Mouse (Mus musculus): ENCODE measurements at regions not wholly inside any gene's neighbourhood (a gene's known extent, or its start where the extent isn't known, plus 50 kb on each side); places are given as distances from the start of the nearest gene placed in this dataset.

DNA sequence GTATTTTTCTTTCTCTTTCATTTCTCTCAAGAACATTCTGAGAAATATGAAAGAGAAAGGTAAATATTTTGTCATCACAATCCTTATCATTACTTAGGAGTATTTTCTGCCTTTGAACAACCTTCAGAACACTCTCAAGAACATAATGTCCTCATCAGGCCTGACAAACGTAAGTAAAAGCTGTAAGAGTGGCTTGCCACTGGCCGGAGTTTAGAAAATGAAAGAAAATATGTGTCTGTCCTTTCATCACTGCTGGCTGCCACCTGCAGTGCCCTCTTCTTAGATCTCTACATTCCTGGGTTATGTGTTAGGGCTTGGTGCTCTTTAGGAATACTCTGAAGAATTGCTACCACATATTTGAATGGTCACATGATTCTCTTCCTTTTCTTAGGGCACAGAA is 390.2 kb downstream of the 9330182O14Rik start:
- H3K4me3 ChIP-seq (ENCODE audit: control insufficient read depth in 1 of 2, insufficient read depth in 1 of 2, low read depth in 2 of 2, low read length in 2 of 2), result no peak overlapping the region
- no peak overlapping the region for H3K9ac ChIP-seq (ENCODE audit: control insufficient read depth, low read depth, low read length, poor library complexity, severe bottlenecking)
- no peaks in the 10 kb centered on the region for H3K79me2 ChIP-seq (ENCODE audit: control insufficient read depth, insufficient read depth, low read length, poor library complexity)
- H3K36me3 ChIP-seq (ENCODE audit: control insufficient read depth in 1 of 2, insufficient read depth in 2 of 2, low read length in 2 of 2), result no peaks in the 10 kb centered on the region
- H3K9me3 ChIP-seq (replicated peaks; ENCODE audit: insufficient read depth, low read length), result no peaks in the 10 kb centered on the region
- DNase-seq (ENCODE audit: low read depth, low spot score), result no peak
- no peaks in the 10 kb centered on the region for H3K27me3 ChIP-seq (ENCODE audit: control insufficient read depth in 1 of 2, insufficient read depth in 2 of 2, low read length in 2 of 2)
- TF ChIP-seq POLR2AphosphoS2 (IDR thresholded peaks at IDR 0.05; ENCODE audit: low read length), result no peak
- no peak for TF ChIP-seq TAL1 (IDR thresholded peaks at IDR 0.05; ENCODE audit: low read length)
- no peaks in the 10 kb centered on the region for H3K4me1 ChIP-seq (ENCODE audit: control insufficient read depth in 1 of 2, insufficient read depth in 2 of 2, low read length in 2 of 2)
- H3K27ac ChIP-seq (ENCODE audit: control insufficient read depth, low read depth, low read length), result no peak overlapping the region

DNA sequence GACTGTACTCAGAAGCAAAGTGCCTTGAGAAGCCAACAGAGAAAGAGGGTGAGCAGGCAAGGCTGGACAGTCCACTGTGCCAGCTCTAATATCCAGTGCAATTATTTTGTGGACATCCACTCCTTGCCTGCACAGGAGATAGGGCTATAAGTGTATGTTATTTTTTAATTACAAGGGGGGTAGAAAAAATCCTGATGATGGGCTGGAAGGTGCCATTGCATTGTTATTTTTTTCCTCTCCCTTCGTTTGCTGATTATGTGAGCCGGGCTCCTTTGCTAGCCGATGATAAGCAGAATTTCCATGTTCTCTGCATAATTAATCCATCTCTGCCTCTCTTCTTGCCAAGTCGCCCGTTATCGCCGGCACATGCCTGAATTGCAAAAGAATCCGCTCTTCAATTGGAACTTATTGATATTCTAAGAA is 399.3 kb downstream of the 9330182O14Rik start:
- no peaks in the 10 kb centered on the region for H3K27me3 ChIP-seq (ENCODE audit: control insufficient read depth in 1 of 2, insufficient read depth in 2 of 2, low read length in 2 of 2)
- no peak for TF ChIP-seq SMC3 (IDR thresholded peaks at IDR 0.05; ENCODE audit: low read depth, low read length)
- TF ChIP-seq EP300 (IDR thresholded peaks at IDR 0.05; ENCODE audit: low read depth in 1 of 2, low read length in 2 of 2), result no peak
- no peak for TF ChIP-seq ZC3H11A (IDR thresholded peaks at IDR 0.05; ENCODE audit: low read depth, low read length)
- no peak for TF ChIP-seq ELF1 (IDR thresholded peaks at IDR 0.05; ENCODE audit: low read depth, low read length)
- no peak for TF ChIP-seq TCF12 (IDR thresholded peaks at IDR 0.05; ENCODE audit: low read depth, low read length)
- no peak for TF ChIP-seq ZKSCAN1 (IDR thresholded peaks at IDR 0.05; ENCODE audit: low read depth, low read length)
- TF ChIP-seq CHD2 (IDR thresholded peaks at IDR 0.05; ENCODE audit: low read length), result no peak
- no peak for TF ChIP-seq E2F4 (IDR thresholded peaks at IDR 0.05; ENCODE audit: borderline replicate concordance, low read depth, low read length)
- TF ChIP-seq HCFC1 (IDR thresholded peaks at IDR 0.05; ENCODE audit: low read depth, low read length), result no peak
- TF ChIP-seq SIN3A (IDR thresholded peaks at IDR 0.05; ENCODE audit: low read length), result no peak
- TF ChIP-seq MAFK (IDR thresholded peaks at IDR 0.05; ENCODE audit: borderline replicate concordance, low read depth, low read length), result no peak
- TF ChIP-seq CHD1 (IDR thresholded peaks at IDR 0.05; ENCODE audit: low read depth, low read length), result no peak
- no peak for TF ChIP-seq MYC (IDR thresholded peaks at IDR 0.05; ENCODE audit: low read depth, low read length)
- H3K36me3 ChIP-seq (ENCODE audit: control insufficient read depth in 1 of 2, insufficient read depth in 2 of 2, low read length in 2 of 2), result no peaks in the 10 kb centered on the region
- H3K4me3 ChIP-seq (ENCODE audit: control insufficient read depth in 1 of 2, insufficient read depth in 1 of 2, low read depth in 2 of 2, low read length in 2 of 2), result no peak overlapping the region
- H3K9ac ChIP-seq (ENCODE audit: control insufficient read depth, low read depth, low read length, poor library complexity, severe bottlenecking), result no peak overlapping the region
- no peaks in the 10 kb centered on the region for H3K9me3 ChIP-seq (replicated peaks; ENCODE audit: insufficient read depth, low read length)
- H3K4me1 ChIP-seq (ENCODE audit: control insufficient read depth in 1 of 2, insufficient read depth in 2 of 2, low read length in 2 of 2), result no peaks in the 10 kb centered on the region
- H3K79me2 ChIP-seq (ENCODE audit: control insufficient read depth, insufficient read depth, low read length, poor library complexity), result no peaks in the 10 kb centered on the region
- H3K27ac ChIP-seq (ENCODE audit: control insufficient read depth, low read depth, low read length), result no peak overlapping the region
- DNase-seq (ENCODE audit: low read depth, low spot score), result no peak

DNA sequence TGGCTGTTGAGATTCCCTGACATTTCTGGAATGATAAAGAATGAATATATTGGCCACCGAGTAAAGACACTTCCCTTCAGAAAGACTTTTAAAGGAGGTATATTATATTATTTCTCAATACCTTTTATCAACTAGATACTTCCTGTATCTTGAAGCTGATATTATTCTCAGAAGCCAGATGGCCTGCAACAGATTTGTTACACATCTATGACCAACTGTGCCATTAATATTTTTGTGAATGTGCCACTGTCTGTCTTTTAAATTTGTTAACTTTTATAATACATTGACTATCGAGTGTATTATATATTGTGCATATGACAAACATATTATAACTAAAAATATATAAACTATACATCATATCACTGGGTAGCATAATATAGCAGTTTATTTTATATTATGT is 427.5 kb downstream of the 9330182O14Rik start:
- H3K9ac ChIP-seq (ENCODE audit: control insufficient read depth, low read depth, low read length, poor library complexity, severe bottlenecking), result no peak overlapping the region
- TF ChIP-seq MXI1 (IDR thresholded peaks at IDR 0.05; ENCODE audit: low read depth, low read length) (no peak), BHLHE40 (IDR thresholded peaks at IDR 0.05; ENCODE audit: borderline replicate concordance, low read depth, low read length) (no peak), HCFC1 (IDR thresholded peaks at IDR 0.05; ENCODE audit: low read depth, low read length) (no peak), USF1 (IDR thresholded peaks at IDR 0.05; ENCODE audit: low read depth, low read length) (no peak), MEF2A (IDR thresholded peaks at IDR 0.05; ENCODE audit: extremely low read depth, insufficient replicate concordance, low read depth, low read length, poor library complexity, severe bottlenecking) (no peak), USF2 (IDR thresholded peaks at IDR 0.05; ENCODE audit: borderline replicate concordance in 1 of 2, insufficient read depth in 1 of 2, low read depth in 1 of 2, low read length in 2 of 2) (no peak), MAX (IDR thresholded peaks at IDR 0.05; ENCODE audit: low read length) (no peak)
- DNase-seq (ENCODE audit: low read depth, low spot score), result no peak

More for the DNA sequence above, 427.5 kb downstream of the 9330182O14Rik start:
- no peaks in the 10 kb centered on the region for H3K9me3 ChIP-seq (replicated peaks; ENCODE audit: insufficient read depth, low read length)
- H3K79me2 ChIP-seq (ENCODE audit: control insufficient read depth, insufficient read depth, low read length, poor library complexity), result no peaks in the 10 kb centered on the region
- H3K27me3 ChIP-seq (ENCODE audit: control insufficient read depth in 1 of 2, insufficient read depth in 2 of 2, low read length in 2 of 2), result no peaks in the 10 kb centered on the region
- H3K4me3 ChIP-seq (ENCODE audit: control insufficient read depth in 1 of 2, insufficient read depth in 1 of 2, low read depth in 2 of 2, low read length in 2 of 2), result no peak overlapping the region
- no peak overlapping the region for H3K27ac ChIP-seq (ENCODE audit: control insufficient read depth, low read depth, low read length)
- no peaks in the 10 kb centered on the region for H3K4me1 ChIP-seq (ENCODE audit: control insufficient read depth in 1 of 2, insufficient read depth in 2 of 2, low read length in 2 of 2)
- H3K36me3 ChIP-seq (ENCODE audit: control insufficient read depth in 1 of 2, insufficient read depth in 2 of 2, low read length in 2 of 2), result no peaks in the 10 kb centered on the region

Measured in MEL (cell line).